8 mouse cellular contexts compared by ENCODE assay signal in genomic region chr5:121592064-121592815, GRCm38 (mm10). TPM values are rescaled to one million over a fixed set of nuclear protein-coding genes. Genes with fewer than 3 reads are reported as not detected.
DNase-seq lines count a peak whose midpoint lies in the region; ATAC-seq and TF ChIP-seq lines count a peak whose summit lies in the region.

No protein-coding gene starts in this region.

- DNase-seq in lung, embryonic 14.5 days, result peak; percentile 42
- no peak for DNase-seq in lung, postnatal 36 days
- DNase-seq in layer of hippocampus, postnatal 36 days, result no peak
- no peak for DNase-seq in testis, postnatal 14 days (ENCODE audit: low spot score)
- DNase-seq in left cerebral cortex, adult 8-10 months (ENCODE audit: low spot score in 2 of 2), result no peak

- TF ChIP-seq POLR2A in olfactory bulb, adult 2 months (IDR thresholded peaks at IDR 0.05; ENCODE audit: insufficient read depth, low read depth, low read length), result no peak

- no peak for ATAC-seq in lung, embryonic 14.5 days (ENCODE audit: insufficient read depth)
- ATAC-seq in embryonic facial prominence, embryonic 15.5 days (ENCODE audit: insufficient number of reproducible peaks, low FRiP score, low TSS enrichment, low read depth), result no peak
- no peak for ATAC-seq in limb, embryonic 12.5 days (ENCODE audit: insufficient number of reproducible peaks, insufficient read depth, low FRiP score, low TSS enrichment, low read depth)

- TF ChIP-seq CTCF in lung, embryonic 14.5 days (IDR thresholded peaks at IDR 0.05; ENCODE audit: low read depth), result no peak
- no peak for TF ChIP-seq CTCF in olfactory bulb, adult 2 months (IDR thresholded peaks at IDR 0.05; ENCODE audit: insufficient read depth, low read depth, low read length)

- no peaks in the 10 kb centered on the region for H3K27me3 ChIP-seq in lung, embryonic 14.5 days (ENCODE audit: insufficient read depth, low read length)
- H3K27me3 ChIP-seq in embryonic facial prominence, embryonic 15.5 days, result no peaks in the 10 kb centered on the region
- H3K27me3 ChIP-seq in limb, embryonic 12.5 days, result no peaks in the 10 kb centered on the region

- no peak overlapping the region for H3K27ac ChIP-seq in lung, embryonic 14.5 days (ENCODE audit: low read depth)
- no peak overlapping the region for H3K27ac ChIP-seq in embryonic facial prominence, embryonic 15.5 days (replicated peaks)
- no peak overlapping the region for H3K27ac ChIP-seq in limb, embryonic 12.5 days
- no peak overlapping the region for H3K27ac ChIP-seq in olfactory bulb, adult 2 months (ENCODE audit: insufficient read depth, low read depth, low read length)

- peak overlapping the region; percentile 86; the same call in 1 of the 2 replicates for H3K9ac ChIP-seq in lung, embryonic 14.5 days
- H3K9ac ChIP-seq in embryonic facial prominence, embryonic 15.5 days, result no peak overlapping the region
- H3K9ac ChIP-seq in limb, embryonic 12.5 days (replicated peaks), result peak overlapping the region; percentile 90; the same call in 1 of the 2 replicates

- H3K9me3 ChIP-seq in lung, embryonic 14.5 days (ENCODE audit: low read depth, low read length), result no peaks in the 10 kb centered on the region
- H3K9me3 ChIP-seq in embryonic facial prominence, embryonic 15.5 days (replicated peaks), result no peaks in the 10 kb centered on the region
- H3K9me3 ChIP-seq in limb, embryonic 12.5 days, result no peaks in the 10 kb centered on the region

- H3K4me2 ChIP-seq in lung, embryonic 14.5 days, result peak overlapping the region; percentile 93
- H3K4me2 ChIP-seq in embryonic facial prominence, embryonic 15.5 days (replicated peaks), result peak overlapping the region; percentile 89
- peak overlapping the region; percentile 91 for H3K4me2 ChIP-seq in limb, embryonic 12.5 days

- H3K36me3 ChIP-seq in lung, embryonic 14.5 days (ENCODE audit: insufficient read depth), result no peaks in the 10 kb centered on the region
- no peaks in the 10 kb centered on the region for H3K36me3 ChIP-seq in embryonic facial prominence, embryonic 15.5 days
- H3K36me3 ChIP-seq in limb, embryonic 12.5 days, result peaks cover 10% of the 10 kb centered on the region; the same call in 1 of the 2 replicates

- 52% methylated on average over 11 of the region's 11 CpGs for WGBS in lung, embryonic 14.5 days
- 47% methylated on average over 11 of the region's 11 CpGs for WGBS in embryonic facial prominence, embryonic 15.5 days
- WGBS in limb, embryonic 12.5 days, result 61% methylated on average over 11 of the region's 11 CpGs
- 59% methylated on average over 11 of the region's 11 CpGs for WGBS in olfactory bulb, adult 2 months

- H3K4me1 ChIP-seq in lung, embryonic 14.5 days (ENCODE audit: insufficient read depth), result peaks cover 4% of the 10 kb centered on the region; the same call in 1 of the 2 replicates
- peaks cover 25% of the 10 kb centered on the region for H3K4me1 ChIP-seq in embryonic facial prominence, embryonic 15.5 days
- peaks cover 29% of the 10 kb centered on the region for H3K4me1 ChIP-seq in limb, embryonic 12.5 days (replicated peaks)
- H3K4me1 ChIP-seq in olfactory bulb, adult 2 months (ENCODE audit: control insufficient read depth, insufficient read depth, low read length), result peaks cover 17% of the 10 kb centered on the region

- peak overlapping the region; percentile 78 for H3K4me3 ChIP-seq in lung, embryonic 14.5 days (ENCODE audit: low read depth, low read length)
- H3K4me3 ChIP-seq in embryonic facial prominence, embryonic 15.5 days (replicated peaks), result peak overlapping the region; percentile 63
- H3K4me3 ChIP-seq in limb, embryonic 12.5 days (replicated peaks), result peak overlapping the region; percentile 81
- peak overlapping the region; percentile 70; the same call in 1 of the 2 replicates for H3K4me3 ChIP-seq in olfactory bulb, adult 2 months (ENCODE audit: insufficient read depth, low read depth, low read length)

RNA-seq across cellular contexts. Expression of gene Aldh2, which starts 1.4 kb away (rescaled TPM):
- polyA plus RNA-seq in lung, embryonic 14.5 days (2014; fragmentation: Nextera tagmentation; extraction: Ambion mirVana), result 123 and 125 TPM in 2 replicates
- 212 and 219 TPM in 2 replicates for polyA plus RNA-seq in embryonic facial prominence, embryonic 15.5 days (2015; fragmentation: Nextera tagmentation; extraction: Ambion mirVana)
- polyA plus RNA-seq in limb, embryonic 12.5 days (2016; fragmentation: Nextera tagmentation; extraction: Ambion mirVana), result 236 and 264 TPM in 2 replicates
- polyA plus RNA-seq in olfactory bulb, adult 2 months (2012; ENCODE audit: insufficient read depth, insufficient read length, low replicate concordance, missing spikeins), result not detected in 2 replicates
- 100 to 1,000 TPM; 111 to 121 TPM for total RNA-seq in layer of hippocampus, postnatal 36 days (2021)
- total RNA-seq in left cerebral cortex, adult 8-10 months (2022), result 100 to 1,000 TPM; 131 to 154 (median 140) TPM

RNA-seq across cellular contexts. Expression of gene Acad12, which starts 26.5 kb away (rescaled TPM):
- 1.7 and 1.8 TPM in 2 replicates for polyA plus RNA-seq in lung, embryonic 14.5 days (2014; fragmentation: Nextera tagmentation; extraction: Ambion mirVana)
- polyA plus RNA-seq in embryonic facial prominence, embryonic 15.5 days (2015; fragmentation: Nextera tagmentation; extraction: Ambion mirVana), result 2.0 and 2.4 TPM in 2 replicates
- polyA plus RNA-seq in limb, embryonic 12.5 days (2016; fragmentation: Nextera tagmentation; extraction: Ambion mirVana), result 2.8 and 3.3 TPM in 2 replicates
- polyA plus RNA-seq in olfactory bulb, adult 2 months (2012; ENCODE audit: insufficient read depth, insufficient read length, low replicate concordance, missing spikeins), result not detected in 2 replicates
- total RNA-seq in layer of hippocampus, postnatal 36 days (2021), result 1 to 10 TPM; 6.8 to 7.8 TPM
- 1 to 10 TPM; 6.4 to 8.2 (median 6.7) TPM for total RNA-seq in left cerebral cortex, adult 8-10 months (2022)

RNA-seq across cellular contexts. Expression of gene Mapkapk5, which starts 46.5 kb away (rescaled TPM):
- polyA plus RNA-seq in lung, embryonic 14.5 days (2014; fragmentation: Nextera tagmentation; extraction: Ambion mirVana), result 55.1 and 57.5 TPM in 2 replicates
- polyA plus RNA-seq in embryonic facial prominence, embryonic 15.5 days (2015; fragmentation: Nextera tagmentation; extraction: Ambion mirVana), result 49.3 and 52.0 TPM in 2 replicates
- polyA plus RNA-seq in limb, embryonic 12.5 days (2016; fragmentation: Nextera tagmentation; extraction: Ambion mirVana), result 51.8 and 58.4 TPM in 2 replicates
- polyA plus RNA-seq in olfactory bulb, adult 2 months (2012; ENCODE audit: insufficient read depth, insufficient read length, low replicate concordance, missing spikeins), result 681 TPM in 1 of 2 replicates, not detected in the other
- 10 to 100 TPM; 75.1 to 83.8 TPM for total RNA-seq in layer of hippocampus, postnatal 36 days (2021)
- 10 to 100 TPM; 66.6 to 79.0 (median 74.5) TPM for total RNA-seq in left cerebral cortex, adult 8-10 months (2022)

RNA-seq across cellular contexts. Expression of gene Adam1a, which starts 47.0 kb away (rescaled TPM):
- 1.6 and 1.7 TPM in 2 replicates for polyA plus RNA-seq in lung, embryonic 14.5 days (2014; fragmentation: Nextera tagmentation; extraction: Ambion mirVana)
- 1.4 and 1.9 TPM in 2 replicates for polyA plus RNA-seq in embryonic facial prominence, embryonic 15.5 days (2015; fragmentation: Nextera tagmentation; extraction: Ambion mirVana)
- 1.8 and 1.9 TPM in 2 replicates for polyA plus RNA-seq in limb, embryonic 12.5 days (2016; fragmentation: Nextera tagmentation; extraction: Ambion mirVana)
- polyA plus RNA-seq in olfactory bulb, adult 2 months (2012; ENCODE audit: insufficient read depth, insufficient read length, low replicate concordance, missing spikeins), result not detected in 2 replicates
- total RNA-seq in layer of hippocampus, postnatal 36 days (2021), result 10 to 100 TPM; 17.3 to 19.8 TPM
- 10 to 100 TPM in 3 of 4 experiments, 1 to 10 TPM in 1; 8.7 to 12.4 (median 11.5) TPM for total RNA-seq in left cerebral cortex, adult 8-10 months (2022)

RNA-seq across cellular contexts. Expression of gene Gm42878, which starts 47.0 kb away (rescaled TPM):
- not detected in 2 replicates for polyA plus RNA-seq in lung, embryonic 14.5 days (2014; fragmentation: Nextera tagmentation; extraction: Ambion mirVana)
- polyA plus RNA-seq in embryonic facial prominence, embryonic 15.5 days (2015; fragmentation: Nextera tagmentation; extraction: Ambion mirVana), result 0.58 TPM in 1 of 2 replicates, not detected in the other
- not detected in 2 replicates for polyA plus RNA-seq in limb, embryonic 12.5 days (2016; fragmentation: Nextera tagmentation; extraction: Ambion mirVana)
- not detected in 2 replicates for polyA plus RNA-seq in olfactory bulb, adult 2 months (2012; ENCODE audit: insufficient read depth, insufficient read length, low replicate concordance, missing spikeins)
- 1 to 10 TPM in 1 of 2 experiments, not detected in 1; 2.3 TPM for total RNA-seq in layer of hippocampus, postnatal 36 days (2021)
- not detected for total RNA-seq in left cerebral cortex, adult 8-10 months (2022)

Comparison
In these comparisons a context has a peak if more than half of its experiments do, and no peak if none do; other contexts are left out.
1. RNA of gene Aldh2, which starts 1.4 kb away (polyA plus RNA-seq): 236 to 264 TPM in limb, embryonic 12.5 days, 212 to 219 TPM in embryonic facial prominence, embryonic 15.5 days and 123 to 125 TPM in lung, embryonic 14.5 days; not detected in olfactory bulb, adult 2 months; every median in the first group is over 100 times any median in the second.
2. Peak in every context shown above with its lines, with median percentiles within 50 percentile points of each other: H3K4me2 ChIP-seq and H3K4me3 ChIP-seq.